Mouse (Mus musculus) bone marrow macrophage, adult 2 months (primary cell): ENCODE measurements around the gene St8sia1.

Source experiments
- CTCF ChIP-seq: IDR thresholded peaks from 2 replicates; pipeline ENCODE4 v1.5.1; 2012; ENCODE audit warnings: low read depth, mild to moderate bottlenecking, low read length, moderate library complexity
- POLR2A ChIP-seq: IDR thresholded peaks from 2 replicates; pipeline ENCODE4 v1.6.1; 2012; ENCODE audit warnings: mild to moderate bottlenecking, low read depth, low read length, borderline replicate concordance

DNA sequence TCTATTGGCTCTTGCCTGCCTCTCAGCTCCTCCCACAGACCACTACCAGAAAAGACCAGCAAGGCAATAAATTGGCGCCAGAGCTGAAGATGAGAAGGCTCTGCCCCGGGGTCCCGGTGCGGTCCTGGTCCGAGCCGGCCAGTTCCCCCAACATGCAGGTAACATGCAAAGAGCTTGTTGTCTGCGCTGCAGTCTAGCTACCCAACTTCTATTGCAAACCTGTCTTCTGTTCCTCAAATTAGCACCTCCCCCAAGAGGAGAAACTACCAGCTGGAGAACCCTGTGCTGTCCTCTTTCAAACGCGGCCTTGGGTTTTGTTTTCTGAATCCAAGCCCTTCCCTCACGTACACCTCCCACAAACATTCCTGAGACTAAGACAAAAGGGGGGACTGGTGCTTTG lies 1.8 kb downstream of the St8sia1 start:
- TF ChIP-seq CTCF (no peak), POLR2A (no peak)
